Mouse (Mus musculus): ENCODE data around the gene Olfr606. TPM values are rescaled to one million over a fixed set of nuclear protein-coding genes. Genes with fewer than 3 reads are reported as not detected.
"Not testable (repeated sequence)": the region's sequence is repeated elsewhere in the genome, so short reads cannot be mapped to it uniquely, and the experiment has no call there.

The Olfr606 gene
- not detected for total RNA-seq (2021)

DNA sequence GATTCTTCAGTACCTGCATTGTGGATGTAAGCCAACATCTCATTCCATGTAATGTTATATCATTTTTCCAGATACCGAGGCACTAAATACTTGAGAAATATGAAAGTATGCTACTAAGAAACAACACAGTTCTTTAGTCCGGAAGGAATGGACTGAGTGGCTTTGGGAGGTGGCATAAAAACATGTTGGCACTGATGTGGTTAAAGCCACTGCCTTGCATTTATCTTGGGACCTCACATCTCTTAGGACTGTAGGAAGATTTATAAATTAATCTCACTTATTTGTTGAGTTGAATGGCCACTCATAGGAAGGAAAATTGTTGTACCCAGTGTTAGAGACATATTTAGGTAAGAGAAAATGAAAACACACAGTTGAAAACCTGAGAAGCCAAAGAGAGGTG, at the start of gene Olfr606:
Gene Olfr606 (plus strand): TSS at position 301 of the 400 bp plus-strand sequence.
- DNase-seq = no peak

DNA sequence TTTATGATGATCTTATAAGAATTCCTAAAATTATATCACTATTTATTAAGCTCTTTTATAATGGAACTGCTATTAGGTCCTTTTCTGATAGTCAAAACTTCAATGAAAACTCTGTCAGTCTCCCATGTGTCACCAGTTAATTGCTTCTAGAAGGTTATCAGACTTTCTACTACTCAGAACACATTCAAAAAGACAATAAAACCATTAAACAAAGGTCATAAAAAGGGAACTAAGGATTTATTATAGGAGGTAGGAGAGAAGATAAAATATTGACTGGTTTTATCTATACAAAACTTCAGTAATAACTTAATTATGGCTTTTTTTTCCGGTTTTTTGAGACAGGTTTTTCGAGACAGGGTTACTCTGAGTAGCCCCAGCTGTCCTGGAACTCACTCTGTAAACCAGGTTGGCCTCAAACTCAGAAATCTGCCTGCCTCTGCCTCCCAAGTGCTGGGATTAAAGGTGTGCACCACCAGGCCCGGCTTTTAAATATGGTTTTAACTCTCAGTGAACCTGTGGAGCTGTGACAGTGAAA, 42.3 kb upstream of the Olfr606 start:
- not testable (repeated sequence) for DNase-seq

DNA sequence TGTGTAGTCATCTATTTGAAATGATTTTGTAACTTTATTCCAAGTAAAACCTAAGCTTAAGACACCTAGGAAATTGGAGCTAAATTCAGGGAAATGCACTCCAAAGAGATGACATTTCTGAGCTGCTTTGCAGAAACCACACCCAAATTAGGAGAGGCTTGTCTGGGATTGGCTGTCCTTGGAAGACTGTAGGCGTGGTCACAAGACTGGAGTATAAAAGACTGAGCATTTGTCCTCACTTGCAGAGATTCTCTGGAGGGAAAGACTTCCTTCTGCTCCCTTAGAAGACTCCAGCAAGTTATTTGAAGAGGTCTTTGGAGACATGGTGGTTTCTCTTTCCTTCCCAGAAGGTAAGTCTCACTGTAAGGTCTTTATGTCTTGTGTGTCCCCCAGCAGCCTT, 34.1 kb upstream of the Olfr606 start, which contains the start of gene Usp17lc:
Gene Usp17lc (plus strand): TSS at position 301 of the 400 bp plus-strand sequence.
- not testable (repeated sequence) for DNase-seq

DNA sequence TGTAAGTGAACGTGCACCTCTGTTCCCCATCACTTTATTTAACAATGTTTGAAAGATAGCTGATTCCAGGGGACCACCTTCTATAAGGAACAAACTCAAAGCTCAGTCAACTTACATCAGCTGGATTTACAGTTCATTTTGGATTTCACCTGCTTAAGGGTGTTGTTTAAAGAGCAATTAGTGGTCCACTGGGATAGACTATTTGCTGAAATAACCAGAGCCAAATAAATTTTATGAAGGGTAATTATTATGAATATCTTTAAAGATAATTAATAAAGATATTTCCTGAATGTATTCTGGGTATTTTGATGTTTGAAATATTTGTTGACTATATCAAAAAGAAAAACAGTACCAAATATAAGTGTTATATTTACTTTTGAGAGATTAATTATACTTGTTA, 3.5 kb upstream of the Olfr606 start, which contains the start of gene Olfr605:
Gene Olfr605 (minus strand): TSS at position 101 of the 400 bp plus-strand sequence.
- DNase-seq = no peak

DNA sequence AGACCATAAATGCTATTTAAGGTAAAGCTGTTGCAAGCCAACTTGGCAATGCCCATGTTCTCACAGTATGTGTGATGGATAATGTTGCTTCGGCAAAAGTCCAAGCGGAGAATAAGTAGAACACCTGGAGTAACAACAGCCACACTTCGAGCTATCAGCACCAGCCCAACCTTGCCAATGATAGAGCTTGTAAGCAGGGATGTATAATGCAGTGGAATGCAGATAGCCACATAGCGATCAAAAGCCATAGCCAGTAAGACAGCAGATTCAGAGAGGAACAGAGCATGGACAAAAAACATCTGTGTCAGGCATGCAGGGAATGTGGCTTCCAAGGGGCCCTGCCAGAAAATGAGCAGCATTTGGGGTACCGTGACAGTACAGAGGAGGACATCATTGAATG, 11.7 kb downstream of the Olfr606 start:
- peak; percentile 25 for DNase-seq

DNA sequence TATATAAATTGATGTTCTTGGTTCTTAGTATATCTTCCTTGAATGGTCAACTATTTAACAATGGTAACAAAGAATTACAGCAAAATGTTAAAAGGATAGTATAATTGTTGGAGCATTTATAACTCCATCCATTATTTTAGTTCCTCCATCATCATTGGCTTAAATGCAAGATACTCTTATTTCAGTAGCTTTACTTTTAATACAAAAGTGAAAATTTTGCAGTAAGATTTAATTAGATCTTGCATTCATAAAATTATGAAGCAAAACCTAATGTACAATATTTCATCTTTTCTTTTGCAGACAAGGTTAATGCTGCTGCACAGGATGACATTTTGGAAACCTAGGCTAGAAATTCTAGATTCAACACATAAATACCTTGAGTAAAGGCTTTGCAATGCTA, 20.7 kb downstream of the Olfr606 start, which contains the start of gene Olfr608:
Gene Olfr608 (plus strand): TSS at position 301 of the 400 bp plus-strand sequence.
- DNase-seq = no peak

DNA sequence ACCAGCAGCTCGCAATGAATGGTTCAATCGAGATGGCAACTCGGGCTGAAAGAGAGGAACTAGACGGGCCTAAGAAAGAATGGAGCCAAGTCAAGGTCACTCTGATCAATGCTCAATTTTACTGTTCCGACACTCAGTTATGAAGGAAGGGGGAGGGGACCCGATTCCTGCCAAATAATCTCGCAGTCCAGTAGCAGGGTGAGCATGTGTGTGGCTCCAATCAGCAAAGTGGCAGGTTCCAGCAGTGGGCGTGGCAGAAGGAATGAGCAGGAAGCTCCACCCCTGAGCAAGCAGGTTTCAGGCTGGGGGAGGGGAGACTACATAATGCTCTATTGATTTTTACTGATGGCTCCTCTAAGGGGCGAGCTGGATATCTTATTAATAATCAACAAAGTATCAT, 28.3 kb downstream of the Olfr606 start:
- DNase-seq = not testable (repeated sequence)

DNA sequence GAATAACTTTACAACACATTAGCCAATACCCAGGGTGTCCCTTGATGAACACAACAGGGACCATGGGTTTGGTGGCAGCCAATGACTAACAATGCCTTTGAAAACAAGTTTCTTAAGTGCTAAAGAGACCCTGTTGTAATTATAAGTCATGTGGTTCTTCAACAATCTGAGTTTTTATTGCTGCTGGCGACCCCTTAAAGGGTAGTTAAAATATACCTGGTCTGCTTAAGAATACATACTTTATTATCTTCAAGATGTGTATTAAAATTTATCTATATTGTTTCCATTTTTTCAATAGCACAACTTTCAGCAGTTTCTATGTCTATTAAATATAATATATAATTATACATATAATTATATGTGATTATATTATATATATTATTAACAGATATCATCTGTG, 49.1 kb downstream of the Olfr606 start, which contains the start of gene Olfr609:
Gene Olfr609 (minus strand): TSS at position 101 of the 400 bp plus-strand sequence.
- no peak for DNase-seq

Small RNAs within 50 kb of the gene (microRNA-seq; reads per million reads assigned to microRNA genes)
- 0 reads per million in 2 experiments for gene Gm25774

Other genes starting within 250 kb of the Olfr606 start
- not detected for gene Olfr593, start 237.2 kb upstream of the Olfr606 start, total RNA-seq (2021)
- gene Olfr594, start 232.1 kb upstream of the Olfr606 start, total RNA-seq (2021) = not detected
- gene Usp17ld, start 196.5 kb upstream of the Olfr606 start, total RNA-seq (2021) = not detected
- not detected for gene Olfr596, start 143.4 kb upstream of the Olfr606 start, total RNA-seq (2021)
- gene Olfr597, start 132.7 kb upstream of the Olfr606 start, total RNA-seq (2021) = not detected
- gene Olfr598, start 125.5 kb upstream of the Olfr606 start, total RNA-seq (2021) = not detected
- gene Olfr599, start 113.1 kb upstream of the Olfr606 start, total RNA-seq (2021) = not detected
- not detected for gene Olfr600, start 99.4 kb upstream of the Olfr606 start, total RNA-seq (2021)
- gene Olfr601, start 86.4 kb upstream of the Olfr606 start, total RNA-seq (2021) = not detected
- gene Olfr603, start 62.9 kb upstream of the Olfr606 start, total RNA-seq (2021) = not detected
- gene Usp17lc, start 34.0 kb upstream of the Olfr606 start, total RNA-seq (2021) = under 1 TPM in 1 of 2 experiments, not detected in 1; 0.21 TPM
- gene Olfr605, start 3.6 kb upstream of the Olfr606 start, total RNA-seq (2021) = not detected
- gene Olfr607, start 15.1 kb downstream of the Olfr606 start, total RNA-seq (2021) = not detected
- gene Olfr608, start 20.8 kb downstream of the Olfr606 start, total RNA-seq (2021) = 1 to 10 TPM; 3.8 to 4.1 TPM
- not detected for gene Olfr609, start 49.0 kb downstream of the Olfr606 start, total RNA-seq (2021)
- not detected for gene Olfr610, start 63.1 kb downstream of the Olfr606 start, total RNA-seq (2021)
- gene Olfr611, start 71.8 kb downstream of the Olfr606 start, total RNA-seq (2021) = not detected
- gene Olfr612, start 93.7 kb downstream of the Olfr606 start, total RNA-seq (2021) = not detected
- not detected for gene Olfr613, start 99.0 kb downstream of the Olfr606 start, total RNA-seq (2021)
- not detected for gene Olfr615, start 107.0 kb downstream of the Olfr606 start, total RNA-seq (2021)
- not detected for gene Olfr616, start 120.1 kb downstream of the Olfr606 start, total RNA-seq (2021)
- gene Olfr617, start 124.0 kb downstream of the Olfr606 start, total RNA-seq (2021) = not detected
- not detected for gene Olfr618, start 141.1 kb downstream of the Olfr606 start, total RNA-seq (2021)
- not detected for gene Olfr619, start 151.5 kb downstream of the Olfr606 start, total RNA-seq (2021)
- gene Olfr620, start 163.5 kb downstream of the Olfr606 start, total RNA-seq (2021) = not detected
- gene Olfr622, start 193.7 kb downstream of the Olfr606 start, total RNA-seq (2021) = not detected
- not detected for gene Olfr623, start 214.7 kb downstream of the Olfr606 start, total RNA-seq (2021)
- not detected for gene Olfr624, start 222.1 kb downstream of the Olfr606 start, total RNA-seq (2021)
- not detected for gene Olfr625-ps1, start 233.7 kb downstream of the Olfr606 start, total RNA-seq (2021)